Mouse (Mus musculus): ENCODE data around the gene Igsf8. TPM values are rescaled to one million over a fixed set of nuclear protein-coding genes. Genes with fewer than 3 reads are reported as not detected.
"Not testable (repeated sequence)": the region's sequence is repeated elsewhere in the genome, so short reads cannot be mapped to it uniquely, and the experiment has no call there.

Gene Igsf8
- polyA plus RNA-seq, 1 experiment from 2014 or later, result 17.7 TPM

DNA sequence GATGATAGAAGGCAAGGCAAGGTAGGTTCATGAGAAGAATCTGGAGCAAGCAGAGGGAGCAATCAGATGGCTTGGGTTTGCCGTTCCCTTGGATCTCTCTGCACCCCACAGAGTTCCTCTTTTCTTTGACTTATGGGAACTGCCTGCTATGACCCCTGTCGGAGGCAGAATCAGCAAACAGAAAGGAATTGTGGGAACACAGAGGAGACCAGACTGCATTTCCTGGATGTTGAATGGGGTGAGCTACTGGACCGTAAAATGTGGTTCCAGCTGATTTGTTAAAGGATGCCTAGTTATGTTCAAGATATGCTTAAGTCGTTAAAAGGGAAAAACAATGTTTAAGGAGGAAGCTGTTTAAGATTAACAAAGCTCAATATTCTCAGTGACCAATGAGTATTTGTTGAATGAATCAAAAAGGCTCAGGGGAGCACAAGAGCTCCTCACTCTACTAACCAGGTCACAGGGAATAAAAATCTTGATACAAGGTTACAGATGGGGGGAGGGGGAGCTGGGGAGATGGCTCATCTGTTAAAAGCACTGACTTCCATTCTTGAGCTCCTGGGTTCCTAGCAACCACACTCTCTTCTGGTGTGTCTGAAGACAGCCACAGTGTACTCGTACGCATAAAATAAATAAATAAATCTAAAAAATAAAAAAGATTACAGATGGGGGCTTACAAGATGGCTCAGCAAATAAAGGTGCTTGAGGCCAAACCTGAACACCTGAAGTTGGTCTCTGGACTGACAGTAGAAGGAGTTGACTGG lies 20.3 kb upstream of the Igsf8 start:
- Histone ChIP-seq H3K36me3 (ENCODE audit: control insufficient read depth, insufficient read depth) (no peaks in the 10 kb centered on the region), H3K9me3 (ENCODE audit: control insufficient read depth) (no peaks in the 10 kb centered on the region), H3K27ac (ENCODE audit: low read depth, low read length) (no peak overlapping the region), H3K4me2 (replicated peaks; ENCODE audit: low read depth) (no peak overlapping the region), H3K9ac (ENCODE audit: low read depth, low read length) (no peak overlapping the region), H3K4me3 (ENCODE audit: low read depth, low read length) (no peak overlapping the region), H3K27me3 (replicated peaks; ENCODE audit: control insufficient read depth, insufficient read depth, low read length) (peaks cover 7% of the 10 kb centered on the region; the same call in 1 of the 2 replicates), H3K4me1 (replicated peaks; ENCODE audit: control insufficient read depth, insufficient read depth, low read length) (no peaks in the 10 kb centered on the region)
- no peak for ATAC-seq
- 65% methylated on average over 6 of the region's 6 CpGs for WGBS
- no peak for TF ChIP-seq CTCF (IDR thresholded peaks at IDR 0.05; ENCODE audit: low read depth)

DNA sequence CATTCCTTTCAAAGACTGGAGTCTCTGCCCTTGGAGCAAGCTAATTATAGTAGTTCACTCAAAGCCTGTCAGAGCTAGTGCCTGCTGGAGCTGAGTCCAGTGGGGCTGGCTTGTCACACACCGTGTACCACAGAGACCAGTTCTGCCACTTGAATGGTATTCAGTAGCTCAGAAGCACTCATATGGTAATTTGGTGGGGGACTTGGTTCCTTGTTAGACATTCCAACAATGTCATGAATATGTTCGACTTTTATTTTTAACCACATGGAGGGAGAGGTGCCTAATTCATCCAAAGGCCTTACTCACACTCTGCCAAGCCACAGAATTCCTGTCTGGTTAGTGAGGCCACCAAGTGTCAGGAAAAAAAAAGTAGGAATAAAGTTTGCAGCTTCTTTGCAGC lies 19.0 kb upstream of the Igsf8 start:
- no peak overlapping the region for H3K4me3 ChIP-seq (ENCODE audit: low read depth, low read length)
- H3K27ac ChIP-seq (ENCODE audit: low read depth, low read length), result no peak overlapping the region
- H3K4me2 ChIP-seq (replicated peaks; ENCODE audit: low read depth), result no peak overlapping the region
- no peaks in the 10 kb centered on the region for H3K36me3 ChIP-seq (ENCODE audit: control insufficient read depth, insufficient read depth)
- no peaks in the 10 kb centered on the region for H3K9me3 ChIP-seq (ENCODE audit: control insufficient read depth)
- 51% methylated on average over 2 of the region's 2 CpGs for WGBS
- H3K9ac ChIP-seq (ENCODE audit: low read depth, low read length), result no peak overlapping the region
- no peak for ATAC-seq
- TF ChIP-seq CTCF (IDR thresholded peaks at IDR 0.05; ENCODE audit: low read depth), result no peak
- H3K27me3 ChIP-seq (replicated peaks; ENCODE audit: control insufficient read depth, insufficient read depth, low read length), result peaks cover 7% of the 10 kb centered on the region; the same call in 1 of the 2 replicates
- H3K4me1 ChIP-seq (replicated peaks; ENCODE audit: control insufficient read depth, insufficient read depth, low read length), result no peaks in the 10 kb centered on the region

GRCm38 (mm10) chr1:172243547-172244205 lies 17.8 kb upstream of the Igsf8 start:
- WGBS, result 30% methylated on average over 16 of the region's 16 CpGs
- no peak for ATAC-seq
- Histone ChIP-seq H3K27me3 (replicated peaks; ENCODE audit: control insufficient read depth, insufficient read depth, low read length) (peaks cover 7% of the 10 kb centered on the region; the same call in 1 of the 2 replicates), H3K9me3 (ENCODE audit: control insufficient read depth) (no peaks in the 10 kb centered on the region), H3K9ac (ENCODE audit: low read depth, low read length) (no peak overlapping the region), H3K27ac (ENCODE audit: low read depth, low read length) (no peak overlapping the region), H3K36me3 (ENCODE audit: control insufficient read depth, insufficient read depth) (no peaks in the 10 kb centered on the region), H3K4me2 (replicated peaks; ENCODE audit: low read depth) (no peak overlapping the region), H3K4me3 (ENCODE audit: low read depth, low read length) (no peak overlapping the region), H3K4me1 (replicated peaks; ENCODE audit: control insufficient read depth, insufficient read depth, low read length) (no peaks in the 10 kb centered on the region)
- peak; percentile 50 for TF ChIP-seq CTCF (IDR thresholded peaks at IDR 0.05; ENCODE audit: low read depth)

DNA sequence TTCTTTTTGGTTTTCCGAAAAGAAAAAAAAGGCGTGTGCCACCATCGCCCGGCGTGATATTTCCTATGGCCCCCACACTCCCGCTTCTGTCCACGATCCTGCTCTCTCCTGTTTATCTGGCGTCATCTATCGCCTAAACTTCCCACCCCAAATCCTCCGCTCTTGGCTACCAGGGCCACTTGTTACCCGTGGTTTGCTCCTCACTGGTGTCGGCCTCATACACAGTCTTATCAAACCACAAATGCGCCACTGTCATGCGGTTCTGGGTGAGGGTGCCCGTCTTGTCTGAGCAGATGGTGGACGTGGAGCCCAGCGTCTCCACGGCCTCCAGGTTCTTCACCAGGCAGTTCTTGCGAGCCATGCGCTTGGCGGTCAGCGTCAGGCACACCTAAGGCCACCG lies 16.8 kb upstream of the Igsf8 start:
- H3K4me2 ChIP-seq (replicated peaks; ENCODE audit: low read depth); H3K9ac ChIP-seq (ENCODE audit: low read depth, low read length); H3K4me3 ChIP-seq (ENCODE audit: low read depth, low read length): not testable (repeated sequence)

DNA sequence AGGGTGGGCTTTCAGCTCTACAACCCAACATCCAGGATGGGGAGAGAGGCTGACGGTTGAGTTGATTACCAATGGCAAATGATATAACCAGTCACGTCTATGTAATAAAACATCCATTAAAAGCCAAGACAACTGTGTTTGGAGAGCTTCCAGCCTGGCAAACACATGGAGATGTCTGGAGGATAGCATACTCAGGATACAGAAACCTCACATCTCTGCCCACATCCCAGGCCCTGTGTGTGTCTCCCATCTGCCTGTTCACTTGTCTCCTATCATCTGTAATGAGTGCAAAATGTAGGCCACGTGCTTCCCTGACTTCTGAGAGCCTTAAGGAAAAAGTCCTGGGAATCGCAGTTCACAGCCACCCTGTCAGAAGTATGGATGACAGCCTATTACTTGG lies 14.2 kb upstream of the Igsf8 start:
- H3K36me3 ChIP-seq (ENCODE audit: control insufficient read depth, insufficient read depth), result no peaks in the 10 kb centered on the region
- no peak for TF ChIP-seq CTCF (IDR thresholded peaks at IDR 0.05; ENCODE audit: low read depth)
- 68% methylated on average over 4 of the region's 4 CpGs for WGBS
- peaks cover 7% of the 10 kb centered on the region; the same call in 1 of the 2 replicates for H3K27me3 ChIP-seq (replicated peaks; ENCODE audit: control insufficient read depth, insufficient read depth, low read length)
- ATAC-seq, result no peak
- H3K9me3 ChIP-seq (ENCODE audit: control insufficient read depth), result no peaks in the 10 kb centered on the region
- H3K4me3 ChIP-seq (ENCODE audit: low read depth, low read length), result no peak overlapping the region
- H3K4me2 ChIP-seq (replicated peaks; ENCODE audit: low read depth), result no peak overlapping the region
- H3K9ac ChIP-seq (ENCODE audit: low read depth, low read length), result no peak overlapping the region
- no peaks in the 10 kb centered on the region for H3K4me1 ChIP-seq (replicated peaks; ENCODE audit: control insufficient read depth, insufficient read depth, low read length)
- H3K27ac ChIP-seq (ENCODE audit: low read depth, low read length), result no peak overlapping the region

More for the DNA sequence above, 16.8 kb upstream of the Igsf8 start:
- not testable (repeated sequence) for H3K27ac ChIP-seq (ENCODE audit: low read depth, low read length); H3K4me1 ChIP-seq (replicated peaks; ENCODE audit: control insufficient read depth, insufficient read depth, low read length); H3K36me3 ChIP-seq (ENCODE audit: control insufficient read depth, insufficient read depth); H3K27me3 ChIP-seq (replicated peaks; ENCODE audit: control insufficient read depth, insufficient read depth, low read length); H3K9me3 ChIP-seq (ENCODE audit: control insufficient read depth); ATAC-seq
- 37% methylated on average over 23 of the region's 23 CpGs for WGBS

GRCm38 (mm10) chr1:172247679-172248078 lies 13.8 kb upstream of the Igsf8 start:
- Histone ChIP-seq H3K27ac (ENCODE audit: low read depth, low read length) (no peak overlapping the region), H3K9me3 (ENCODE audit: control insufficient read depth) (no peaks in the 10 kb centered on the region), H3K9ac (ENCODE audit: low read depth, low read length) (no peak overlapping the region), H3K4me1 (replicated peaks; ENCODE audit: control insufficient read depth, insufficient read depth, low read length) (no peaks in the 10 kb centered on the region), H3K4me2 (replicated peaks; ENCODE audit: low read depth) (no peak overlapping the region), H3K27me3 (replicated peaks; ENCODE audit: control insufficient read depth, insufficient read depth, low read length) (peaks cover 7% of the 10 kb centered on the region; the same call in 1 of the 2 replicates), H3K4me3 (ENCODE audit: low read depth, low read length) (no peak overlapping the region), H3K36me3 (ENCODE audit: control insufficient read depth, insufficient read depth) (no peaks in the 10 kb centered on the region)
- no peak for ATAC-seq
- TF ChIP-seq CTCF (IDR thresholded peaks at IDR 0.05; ENCODE audit: low read depth), result peak; percentile 70
- 55% methylated on average over 2 of the region's 2 CpGs for WGBS
